Mouse (Mus musculus) layer of hippocampus, postnatal 36 days (tissue): Measurements from ENCODE around the gene Kif6. TPM values are rescaled to one million over a fixed set of nuclear protein-coding genes. Genes with fewer than 3 reads are reported as not detected.

Experiments
- DNase-seq, 2 experiments: peaks; one replicate each; pipeline ENCODE4 v3.0.0; 2022
- total RNA-seq, 2 experiments: library from RNA; stranded (reverse); gene quantifications; 2 replicates each; pipeline ENCODE4 v1.2.3; 2021

Kif6 gene
- total RNA-seq, 2 experiments from 2014 or later = 4.7 to 5.0 TPM

GRCm38 (mm10) chr17:49855785-49856184 lies 240.8 kb downstream of the Kif6 start:
- DNase-seq = no peak

- DNase-seq = no peak
These were observed 245.3 kb downstream of the Kif6 start for GRCm38 (mm10) chr17:49860057-49860816.

GRCm38 (mm10) chr17:49863597-49863996 lies 248.7 kb downstream of the Kif6 start:
- no peak for DNase-seq

GRCm38 (mm10) chr17:49865604-49866003 lies 250.7 kb downstream of the Kif6 start:
- DNase-seq = no peak

- DNase-seq = peak; percentile 34 to 38
These were observed 251.8 kb downstream of the Kif6 start for GRCm38 (mm10) chr17:49866653-49867215.

- DNase-seq = no peak
These were observed 252.6 kb downstream of the Kif6 start for GRCm38 (mm10) chr17:49867321-49868137.

- no peak for DNase-seq
These were observed 254.3 kb downstream of the Kif6 start for GRCm38 (mm10) chr17:49869246-49869645.

GRCm38 (mm10) chr17:49872305-49872704 lies 257.4 kb downstream of the Kif6 start:
- DNase-seq = no peak

GRCm38 (mm10) chr17:49874746-49875145 lies 259.8 kb downstream of the Kif6 start:
- no peak for DNase-seq

GRCm38 (mm10) chr17:49875401-49875800 lies 260.5 kb downstream of the Kif6 start:
- DNase-seq = no peak

GRCm38 (mm10) chr17:49875939-49876651 lies 261.2 kb downstream of the Kif6 start:
- no peak for DNase-seq

GRCm38 (mm10) chr17:49880919-49881744 lies 266.2 kb downstream of the Kif6 start:
- no peak for DNase-seq

- no peak for DNase-seq
These were observed 266.9 kb downstream of the Kif6 start for GRCm38 (mm10) chr17:49881796-49882195.

- DNase-seq = no peak
These were observed 268.3 kb downstream of the Kif6 start for GRCm38 (mm10) chr17:49883136-49883755.

- no peak for DNase-seq
These were observed 270.1 kb downstream of the Kif6 start for GRCm38 (mm10) chr17:49885035-49885434.

GRCm38 (mm10) chr17:49889629-49890028 lies 274.7 kb downstream of the Kif6 start:
- DNase-seq = no peak

GRCm38 (mm10) chr17:49890861-49891260 lies 275.9 kb downstream of the Kif6 start:
- DNase-seq = peak; percentile 45 to 49

- no peak for DNase-seq
These were observed 277.5 kb downstream of the Kif6 start for GRCm38 (mm10) chr17:49892390-49892789.

GRCm38 (mm10) chr17:49894471-49894870 lies 279.5 kb downstream of the Kif6 start:
- no peak for DNase-seq

- DNase-seq = peak; percentile 76 to 82
These were observed 284.0 kb downstream of the Kif6 start for GRCm38 (mm10) chr17:49898849-49899331.

- DNase-seq = no peak
These were observed 287.7 kb downstream of the Kif6 start for GRCm38 (mm10) chr17:49902613-49903012.
